In the genomic region with DNA sequence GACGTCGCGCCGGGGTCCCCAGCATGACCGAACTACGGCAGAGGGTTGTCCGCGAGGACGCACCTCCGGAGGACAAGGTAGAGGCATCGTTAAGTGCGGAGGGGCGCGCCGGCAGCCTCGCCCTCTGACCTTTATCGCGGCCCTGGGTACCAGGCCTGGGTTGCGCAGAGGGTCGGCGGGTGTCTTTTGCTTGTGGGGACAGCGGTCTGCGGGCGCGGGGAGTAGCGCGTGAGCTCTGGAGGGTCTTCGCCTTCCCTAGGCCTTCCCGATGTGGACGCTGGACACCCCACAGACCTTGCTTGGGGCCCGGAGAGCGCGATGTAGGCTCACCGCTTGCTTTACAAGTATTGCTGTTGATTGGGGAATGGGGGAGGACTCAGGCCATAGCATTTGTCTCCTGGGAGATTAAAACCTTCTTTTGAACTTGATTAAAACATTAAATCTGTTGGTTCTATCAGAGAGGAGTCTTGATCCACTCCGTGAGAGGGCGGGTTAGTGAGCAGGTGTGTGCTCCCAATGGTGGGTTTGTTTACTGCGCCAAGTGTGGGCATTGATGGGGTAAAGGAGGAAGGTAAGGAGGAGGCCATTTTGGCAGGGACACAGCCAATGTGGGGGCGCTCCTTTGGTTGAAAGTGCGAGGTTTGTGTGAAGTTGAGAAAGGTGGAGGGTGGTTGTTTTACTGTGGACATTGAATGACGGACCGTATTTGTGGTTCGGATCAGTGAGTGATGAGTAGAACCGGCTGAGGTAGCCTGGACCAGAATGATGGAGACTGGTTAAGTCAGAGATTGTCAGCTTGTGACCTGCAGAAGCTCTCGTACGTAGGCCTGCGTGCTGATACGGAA, we compare ENCODE assay signal across 8 mouse cellular contexts. TPM values are rescaled to one million over a fixed set of nuclear protein-coding genes. Genes with fewer than 3 reads are reported as not detected.
DNase-seq lines count a peak whose midpoint lies in the region; ATAC-seq and TF ChIP-seq lines count a peak whose summit lies in the region.

No protein-coding gene starts in this region.

- H3K36me3 ChIP-seq in forebrain, embryonic 10.5 days (replicated peaks) = no peaks in the 10 kb centered on the region; the same call in 1 of the 2 replicates
- H3K36me3 ChIP-seq in intestine, postnatal 0 days (ENCODE audit: control insufficient read depth, insufficient read depth) = no peaks in the 10 kb centered on the region

- intact Hi-C loops in gastrocnemius, postnatal 36 days (cut with DNase I) = loop anchor here (2.0 to 5.0 kb wide), 2 partner anchors 45 to 224 kb away; no protein-coding TSS in a partner anchor

- under 1% methylated on average over 47 of the region's 47 CpGs for WGBS in bone marrow, adult 2 months
- WGBS in forebrain, embryonic 10.5 days = under 1% methylated on average over 47 of the region's 47 CpGs
- WGBS in intestine, postnatal 0 days = under 1% methylated on average over 46 of the region's 47 CpGs

- peak overlapping the region; percentile 93 for H3K4me2 ChIP-seq in intestine, postnatal 0 days (replicated peaks; ENCODE audit: low read depth)

- peak overlapping the region; percentile 98 for H3K4me3 ChIP-seq in bone marrow, adult 2 months (replicated peaks; ENCODE audit: control insufficient read depth, low read depth, low read length)
- H3K4me3 ChIP-seq in forebrain, embryonic 10.5 days = peak overlapping the region; percentile 75
- peak overlapping the region; percentile 93 for H3K4me3 ChIP-seq in intestine, postnatal 0 days (ENCODE audit: low read depth, low read length)

- TF ChIP-seq CTCF in bone marrow, adult 2 months (IDR thresholded peaks at IDR 0.05; ENCODE audit: control insufficient read depth, insufficient read depth, low read length) = no peak
- TF ChIP-seq CTCF in intestine, postnatal 0 days (IDR thresholded peaks at IDR 0.05; ENCODE audit: low read depth) = no peak

- H3K27ac ChIP-seq in bone marrow, adult 2 months (ENCODE audit: control insufficient read depth, insufficient read depth, low read depth, low read length, poor library complexity) = peak overlapping the region; percentile 97
- H3K27ac ChIP-seq in forebrain, embryonic 10.5 days = peak overlapping the region; percentile 91
- H3K27ac ChIP-seq in intestine, postnatal 0 days (ENCODE audit: low read depth, low read length) = peak overlapping the region; percentile 81

- no peaks in the 10 kb centered on the region for H3K27me3 ChIP-seq in forebrain, embryonic 10.5 days (ENCODE audit: poor library complexity, severe bottlenecking)
- no peaks in the 10 kb centered on the region for H3K27me3 ChIP-seq in intestine, postnatal 0 days (replicated peaks; ENCODE audit: control insufficient read depth, insufficient read depth, low read length)

- H3K9me3 ChIP-seq in forebrain, embryonic 10.5 days = no peaks in the 10 kb centered on the region
- no peaks in the 10 kb centered on the region for H3K9me3 ChIP-seq in intestine, postnatal 0 days (ENCODE audit: control insufficient read depth)

- peak; percentile 31 to 58 for DNase-seq in left cerebral cortex, adult 18-20 months (ENCODE audit: low spot score in 2 of 2)
- no peak for DNase-seq in left cerebral cortex, adult 11 months (ENCODE audit: low spot score)
- peak; percentile 48 for DNase-seq in forebrain, embryonic 10.5 days (ENCODE audit: extremely low spot score, low spot score)
- peak; percentile 38 for DNase-seq in lung, postnatal 36 days
- peak; percentile 34 for DNase-seq in spleen, adult 12 weeks (ENCODE audit: low spot score)
- DNase-seq in gastrocnemius, postnatal 36 days = no peak

- peaks cover 4% of the 10 kb centered on the region for H3K4me1 ChIP-seq in bone marrow, adult 2 months (ENCODE audit: control insufficient read depth, insufficient read depth, low read length)
- H3K4me1 ChIP-seq in forebrain, embryonic 10.5 days = peaks cover 19% of the 10 kb centered on the region
- H3K4me1 ChIP-seq in intestine, postnatal 0 days (replicated peaks; ENCODE audit: control insufficient read depth, insufficient read depth, low read length) = 0 out of 2 replicates have a peak, but pooled peaks cover 3% of the 10 kb centered on the region

- H3K9ac ChIP-seq in intestine, postnatal 0 days (ENCODE audit: low read depth, low read length) = peak overlapping the region; percentile 85

- ATAC-seq in intestine, postnatal 0 days = no peak; the same call in 1 of the 2 replicates

- no peak for TF ChIP-seq POLR2A in bone marrow, adult 2 months (IDR thresholded peaks at IDR 0.05; ENCODE audit: borderline replicate concordance, control insufficient read depth, low read depth, low read length)

RNA-seq across cellular contexts. Expression of a gene that starts 0.7 kb away (rescaled TPM):
- total RNA-seq in left cerebral cortex, adult 18-20 months (2021) = 100 to 1,000 TPM; 251 to 285 TPM
- polyA plus RNA-seq in bone marrow, adult 2 months (2011; ENCODE audit: insufficient read depth, insufficient read length, low replicate concordance, missing spikeins) = 16.9 and 30.7 TPM in 2 replicates
- 20.4 and 21.6 TPM in 2 replicates for polyA plus RNA-seq in forebrain, embryonic 10.5 days (2016; fragmentation: Nextera tagmentation; extraction: Ambion mirVana)
- 16.2 and 17.3 TPM in 2 replicates for polyA plus RNA-seq in intestine, postnatal 0 days (2015; fragmentation: Nextera tagmentation; extraction: Ambion mirVana)
- 10 to 100 TPM; 14.4 to 15.0 TPM for total RNA-seq in gastrocnemius, postnatal 36 days (2021)

RNA-seq across cellular contexts. Expression of a gene that starts 10.5 kb away (rescaled TPM):
- 10 to 100 TPM; 45.8 to 48.0 TPM for total RNA-seq in left cerebral cortex, adult 18-20 months (2021)
- polyA plus RNA-seq in bone marrow, adult 2 months (2011; ENCODE audit: insufficient read depth, insufficient read length, low replicate concordance, missing spikeins) = 284 and 419 TPM in 2 replicates
- 470 and 483 TPM in 2 replicates for polyA plus RNA-seq in forebrain, embryonic 10.5 days (2016; fragmentation: Nextera tagmentation; extraction: Ambion mirVana)
- polyA plus RNA-seq in intestine, postnatal 0 days (2015; fragmentation: Nextera tagmentation; extraction: Ambion mirVana) = 105 and 106 TPM in 2 replicates
- total RNA-seq in gastrocnemius, postnatal 36 days (2021) = 10 to 100 TPM; 19.7 to 20.7 TPM

RNA-seq across cellular contexts. Expression of a gene that starts 16.0 kb away (rescaled TPM):
- 10 to 100 TPM; 33.7 to 36.4 TPM for total RNA-seq in left cerebral cortex, adult 18-20 months (2021)
- polyA plus RNA-seq in bone marrow, adult 2 months (2011; ENCODE audit: insufficient read depth, insufficient read length, low replicate concordance, missing spikeins) = 13.7 and 20.6 TPM in 2 replicates
- polyA plus RNA-seq in forebrain, embryonic 10.5 days (2016; fragmentation: Nextera tagmentation; extraction: Ambion mirVana) = 35.2 and 36.1 TPM in 2 replicates
- polyA plus RNA-seq in intestine, postnatal 0 days (2015; fragmentation: Nextera tagmentation; extraction: Ambion mirVana) = 31.2 and 34.3 TPM in 2 replicates
- total RNA-seq in gastrocnemius, postnatal 36 days (2021) = 10 to 100 TPM; 18.1 to 22.8 TPM

Comparison
In these comparisons a context has a peak if more than half of its experiments do, and no peak if none do; other contexts are left out.
1. DNase-seq: peak in left cerebral cortex, adult 18-20 months (2 of 2), forebrain, embryonic 10.5 days (single experiment), lung, postnatal 36 days (single experiment) and spleen, adult 12 weeks (single experiment); none in left cerebral cortex, adult 11 months (single experiment) and gastrocnemius, postnatal 36 days (0 of 2).
2. Peak in every context shown above with its lines, with median percentiles within 50 percentile points of each other: H3K27ac ChIP-seq and H3K4me3 ChIP-seq.